Mouse (Mus musculus): ENCODE data around the gene Eif5. TPM values are rescaled to one million over a fixed set of nuclear protein-coding genes. Genes with fewer than 3 reads are reported as not detected.

The Eif5 gene
- polyA plus RNA-seq, 1 experiment from 2014 or later = 511 TPM

Other genes starting within 250 kb of the Eif5 start
- 26.4 and 33.5 TPM in 2 replicates for gene Cdc42bpb, start 160.3 kb upstream of the Eif5 start, polyA plus RNA-seq (2015; fragmentation: Nextera tagmentation; extraction: Ambion mirVana)
- 12.4 and 13.2 TPM in 2 replicates for gene Lbhd2, start 131.2 kb upstream of the Eif5 start, polyA plus RNA-seq (2015; fragmentation: Nextera tagmentation; extraction: Ambion mirVana)
- gene Exoc3l4, start 121.0 kb upstream of the Eif5 start, polyA plus RNA-seq (2015; fragmentation: Nextera tagmentation; extraction: Ambion mirVana) = 6.4 and 9.9 TPM in 2 replicates
- 8.3 and 8.4 TPM in 2 replicates for gene Tnfaip2, start 95.5 kb upstream of the Eif5 start, polyA plus RNA-seq (2015; fragmentation: Nextera tagmentation; extraction: Ambion mirVana)
- gene Gm266, start 52.2 kb upstream of the Eif5 start, polyA plus RNA-seq (2015; fragmentation: Nextera tagmentation; extraction: Ambion mirVana) = 13.1 and 16.1 TPM in 2 replicates
- 24.0 and 30.4 TPM in 2 replicates for gene Mark3, start 36.5 kb downstream of the Eif5 start, polyA plus RNA-seq (2015; fragmentation: Nextera tagmentation; extraction: Ambion mirVana)
- 132 and 183 TPM in 2 replicates for gene Ckb, start 134.3 kb downstream of the Eif5 start, polyA plus RNA-seq (2015; fragmentation: Nextera tagmentation; extraction: Ambion mirVana)
- gene Trmt61a, start 140.1 kb downstream of the Eif5 start, polyA plus RNA-seq (2015; fragmentation: Nextera tagmentation; extraction: Ambion mirVana) = 14.4 and 14.8 TPM in 2 replicates
- 69.4 and 71.2 TPM in 2 replicates for gene Bag5, start 175.2 kb downstream of the Eif5 start, polyA plus RNA-seq (2015; fragmentation: Nextera tagmentation; extraction: Ambion mirVana)
- 48.4 and 51.2 TPM in 2 replicates for gene Apopt1, start 175.2 kb downstream of the Eif5 start, polyA plus RNA-seq (2015; fragmentation: Nextera tagmentation; extraction: Ambion mirVana)
- 107 and 121 TPM in 2 replicates for gene Klc1, start 220.8 kb downstream of the Eif5 start, polyA plus RNA-seq (2015; fragmentation: Nextera tagmentation; extraction: Ambion mirVana)